8 mouse cellular contexts compared by ENCODE assay signal in the genomic region with DNA sequence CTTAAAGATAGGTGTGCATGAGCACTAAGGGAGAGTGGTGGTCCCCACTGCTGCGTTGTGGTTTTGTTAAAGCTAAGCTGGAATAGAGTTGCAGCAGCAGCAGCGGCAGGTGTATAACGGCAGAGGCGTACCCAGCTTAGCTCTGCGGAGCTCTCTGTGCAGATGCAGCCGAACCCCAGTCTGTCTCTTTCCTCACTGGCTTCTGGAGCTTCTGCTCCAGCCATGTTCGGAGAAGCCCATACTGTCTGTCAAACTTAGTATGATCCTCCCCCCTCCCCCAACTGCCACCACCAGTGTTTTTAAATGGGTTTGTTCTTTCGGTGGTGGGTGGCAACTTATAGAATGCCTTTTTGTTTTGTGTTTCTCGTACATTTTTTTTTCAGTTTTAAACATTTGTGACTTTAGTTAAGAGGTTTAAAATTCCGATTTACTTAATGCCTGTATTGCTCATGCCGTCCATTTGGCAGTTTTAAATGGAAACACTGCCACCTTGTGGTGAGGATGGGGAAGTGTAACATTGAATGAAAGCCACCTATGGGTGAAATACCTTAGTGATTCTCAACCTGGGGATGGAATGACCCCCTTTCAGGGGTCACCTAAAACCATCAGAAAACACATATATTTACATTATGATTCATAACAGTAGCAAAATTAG.
DNase-seq lines count a peak whose midpoint lies in the region; ATAC-seq lines count a peak whose summit lies in the region.

No protein-coding gene starts in this region.

- 34% methylated on average over 11 of the region's 11 CpGs for WGBS in forebrain, embryonic 16.5 days
- 43% methylated on average over 11 of the region's 11 CpGs for WGBS in midbrain, embryonic 12.5 days

- H3K4me1 ChIP-seq in forebrain, embryonic 16.5 days (replicated peaks; ENCODE audit: control insufficient read depth, insufficient read depth, low read length) = peaks cover 7% of the 10 kb centered on the region; the same call in 1 of the 2 replicates
- peaks cover 11% of the 10 kb centered on the region for H3K4me1 ChIP-seq in midbrain, embryonic 12.5 days

- H3K36me3 ChIP-seq in forebrain, embryonic 16.5 days (ENCODE audit: control insufficient read depth, insufficient read depth) = no peaks in the 10 kb centered on the region
- peaks cover 7% of the 10 kb centered on the region for H3K36me3 ChIP-seq in midbrain, embryonic 12.5 days

- no peak overlapping the region for H3K27ac ChIP-seq in forebrain, embryonic 16.5 days (ENCODE audit: low read length)
- no peak overlapping the region; the same call in 1 of the 2 replicates for H3K27ac ChIP-seq in midbrain, embryonic 12.5 days (replicated peaks)

- H3K4me3 ChIP-seq in forebrain, embryonic 16.5 days (replicated peaks; ENCODE audit: low read length) = no peak overlapping the region
- H3K4me3 ChIP-seq in midbrain, embryonic 12.5 days = no peak overlapping the region

- H3K27me3 ChIP-seq in forebrain, embryonic 16.5 days (replicated peaks; ENCODE audit: control insufficient read depth, insufficient read depth, low read length) = no peaks in the 10 kb centered on the region
- no peaks in the 10 kb centered on the region for H3K27me3 ChIP-seq in midbrain, embryonic 12.5 days

- no peaks in the 10 kb centered on the region for H3K9me3 ChIP-seq in forebrain, embryonic 16.5 days (ENCODE audit: control insufficient read depth, low read length)
- no peaks in the 10 kb centered on the region for H3K9me3 ChIP-seq in midbrain, embryonic 12.5 days

- ATAC-seq in forebrain, embryonic 16.5 days = peak; percentile 60
- no peak for ATAC-seq in midbrain, embryonic 12.5 days (ENCODE audit: low FRiP score, low read depth)

- H3K4me2 ChIP-seq in forebrain, embryonic 16.5 days (ENCODE audit: low read length) = peak overlapping the region; percentile 29
- peak overlapping the region; percentile 40 for H3K4me2 ChIP-seq in midbrain, embryonic 12.5 days (replicated peaks)

- H3K9ac ChIP-seq in forebrain, embryonic 16.5 days (replicated peaks; ENCODE audit: low read depth, low read length) = no peak overlapping the region
- no peak overlapping the region for H3K9ac ChIP-seq in midbrain, embryonic 12.5 days (replicated peaks)

- DNase-seq in ovary, postnatal 14 days (ENCODE audit: low spot score) = peak; percentile 49
- DNase-seq in ovary, postnatal 36 days (ENCODE audit: low spot score) = no peak
- peak; percentile 71 for DNase-seq in adipocyte (ENCODE audit: low spot score)
- DNase-seq in kidney, postnatal 36 days = peak; percentile 42 to 50
- peak; percentile 44 for DNase-seq in thymus, postnatal 4 days
- DNase-seq in testis, postnatal 10 days (ENCODE audit: low spot score) = no peak

Comparison
In these comparisons a context has a peak if more than half of its experiments do, and no peak if none do; other contexts are left out.
1. DNase-seq: peak in ovary, postnatal 14 days (single experiment), adipocyte (single experiment), kidney, postnatal 36 days (2 of 2) and thymus, postnatal 4 days (single experiment); none in ovary, postnatal 36 days (single experiment) and testis, postnatal 10 days (single experiment).